Mouse (Mus musculus) forebrain, postnatal 0 days (tissue): Measurements from ENCODE around the gene Arl15. TPM values are rescaled to one million over a fixed set of nuclear protein-coding genes. Genes with fewer than 3 reads are reported as not detected.

ENCODE experiments used
- ATAC-seq: fragments of 200-750 bp; cut with Nextera tagmentation; 2 replicates; pipeline ENCODE4 v1.8.0; 2017; ENCODE audit warnings: mild to moderate bottlenecking, moderate library complexity
- DNase-seq: peaks from one replicate; pipeline ENCODE4 v3.0.0-alpha.2; 2015
- H3K27ac ChIP-seq: fragments of 300-500 bp; sonication (generic); 2 replicates; pipeline ENCODE4 v1.5.1; 2014; ENCODE audit warnings: low read depth, mild to moderate bottlenecking, antibody characterized with exemption, low read length, moderate library complexity, mixed read lengths
- H3K27me3 ChIP-seq: fragments of 300-500 bp; sonication (generic); 2 replicates; pipeline ENCODE4 v1.6.1; 2014; ENCODE audit warnings: mild to moderate bottlenecking, low read length, mixed read lengths; ENCODE audit not compliant: insufficient read depth
- H3K36me3 ChIP-seq: fragments of 300-500 bp; sonication (generic); 2 replicates; pipeline ENCODE4 v1.6.1; 2014; ENCODE audit warnings: mild to moderate bottlenecking, moderate library complexity; ENCODE audit not compliant: insufficient read depth
- H3K4me1 ChIP-seq: fragments of 300-500 bp; sonication (generic); 2 replicates; pipeline ENCODE4 v1.6.1; 2014; ENCODE audit warnings: antibody characterized with exemption; ENCODE audit not compliant: insufficient read depth
- H3K4me2 ChIP-seq: fragments of 300-500 bp; sonication (generic); 2 replicates; pipeline ENCODE4 v1.6.1; 2014; ENCODE audit warnings: low read depth, mild to moderate bottlenecking, moderate library complexity
- H3K4me3 ChIP-seq: fragments of 300-500 bp; sonication (generic); 2 replicates; pipeline ENCODE4 v1.5.1; 2014; ENCODE audit warnings: low read depth, low read length, mixed read lengths
- H3K9ac ChIP-seq: fragments of 300-500 bp; sonication (generic); 2 replicates; pipeline ENCODE4 v1.6.1; 2014; ENCODE audit warnings: mild to moderate bottlenecking
- H3K9me3 ChIP-seq: fragments of 300-500 bp; sonication (generic); 2 replicates; pipeline ENCODE4 v1.6.1; 2016; ENCODE audit warnings: low read length
- CTCF ChIP-seq: sonication (generic); IDR thresholded peaks from 2 replicates; pipeline ENCODE4 v1.5.1; 2016; ENCODE audit warnings: antibody characterized with exemption, control low read depth, low read depth
- WGBS: fragments of 180-500 bp; shearing (Covaris S2); extraction: QIAGEN DNeasy Blood & Tissue Kit; methylation state at CpG from one replicate; pipeline ENCODE4 v1.1.7; 2014; 5-methylcytosine and 5-hydroxymethylcytosine counted together
- polyA plus RNA-seq: library from polyadenylated mRNA; unstranded; fragments of >200 nt; fragmentation: Nextera tagmentation; extraction: Ambion mirVana; gene quantifications from 2 replicates; pipeline ENCODE4 v1.2.1, GENCODE M21; 2015
- total RNA-seq: library from RNA; depleted of rRNA; stranded (reverse); fragments of >200 nt; gene quantifications from 2 replicates; pipeline ENCODE4 v1.2.3, GENCODE M21; 2014

Arl15 gene
- total and polyA plus RNA-seq, 2 experiments from 2014 or later = 18.5 to 44.0 TPM

- ATAC-seq = no peak
- Histone ChIP-seq H3K27ac (no peak overlapping the region), H3K9me3 (no peaks in the 10 kb centered on the region), H3K4me1 (peaks cover 4% of the 10 kb centered on the region; the same call in 1 of the 2 replicates), H3K9ac (no peak overlapping the region), H3K4me2 (no peak overlapping the region), H3K36me3 (no peaks in the 10 kb centered on the region), H3K27me3 (no peaks in the 10 kb centered on the region), H3K4me3 (no peak overlapping the region)
- peak; percentile 20; the same call in 1 of the 2 replicates for TF ChIP-seq CTCF
- DNase-seq = no peak
- WGBS = 94% methylated on average over 2 of the region's 2 CpGs
Observed at GRCm38 (mm10) chr13:114128366-114128765, 334.1 kb downstream of the Arl15 start.

GRCm38 (mm10) chr13:114129986-114130385 lies 335.7 kb downstream of the Arl15 start:
- Histone ChIP-seq H3K9me3 (no peaks in the 10 kb centered on the region), H3K9ac (no peak overlapping the region), H3K4me3 (no peak overlapping the region), H3K4me2 (no peak overlapping the region), H3K27me3 (no peaks in the 10 kb centered on the region), H3K27ac (no peak overlapping the region), H3K36me3 (no peaks in the 10 kb centered on the region), H3K4me1 (peaks cover 4% of the 10 kb centered on the region; the same call in 1 of the 2 replicates)
- no peak for TF ChIP-seq CTCF
- WGBS = 55% methylated on average over 11 of the region's 11 CpGs
- DNase-seq = no peak
- ATAC-seq = peak; percentile 46; the same call in 1 of the 2 replicates

GRCm38 (mm10) chr13:114130566-114131319 lies 336.4 kb downstream of the Arl15 start:
- no peak for TF ChIP-seq CTCF
- DNase-seq (peak; percentile 69), ATAC-seq (peak; percentile 89)
- no peak overlapping the region for H3K27ac ChIP-seq
- H3K4me1 ChIP-seq = peaks cover 4% of the 10 kb centered on the region; the same call in 1 of the 2 replicates
- 55% methylated on average over 11 of the region's 11 CpGs for WGBS
- H3K27me3 ChIP-seq = no peaks in the 10 kb centered on the region
- no peak overlapping the region for H3K4me2 ChIP-seq
- H3K4me3 ChIP-seq = no peak overlapping the region
- no peaks in the 10 kb centered on the region for H3K36me3 ChIP-seq
- H3K9ac ChIP-seq = no peak overlapping the region
- H3K9me3 ChIP-seq = no peaks in the 10 kb centered on the region

- Histone ChIP-seq H3K4me3 (no peak overlapping the region), H3K27ac (peak overlapping the region; percentile 64), H3K4me1 (peaks cover 12% of the 10 kb centered on the region), H3K36me3 (no peaks in the 10 kb centered on the region), H3K9ac (no peak overlapping the region; the same call in 1 of the 2 replicates), H3K27me3 (no peaks in the 10 kb centered on the region), H3K9me3 (no peaks in the 10 kb centered on the region), H3K4me2 (peak overlapping the region; percentile 21)
- no peak for TF ChIP-seq CTCF
- 28% methylated on average over 8 of the region's 8 CpGs for WGBS
- ATAC-seq (peak; percentile 73), DNase-seq (peak; percentile 60)
Observed at GRCm38 (mm10) chr13:114138921-114139320, 344.6 kb downstream of the Arl15 start.

- Histone ChIP-seq H3K27me3 (no peaks in the 10 kb centered on the region), H3K27ac (peak overlapping the region; percentile 64; the same call in 1 of the 2 replicates), H3K4me3 (no peak overlapping the region), H3K4me1 (peaks cover 12% of the 10 kb centered on the region), H3K4me2 (peak overlapping the region; percentile 21), H3K9me3 (no peaks in the 10 kb centered on the region), H3K36me3 (no peaks in the 10 kb centered on the region), H3K9ac (0 out of 2 replicates have a peak overlapping the region, but pooled peaks have one; percentile 14)
- DNase-seq = no peak
- 68% methylated on average over 9 of the region's 9 CpGs for WGBS
- ATAC-seq = peak; percentile 42
- TF ChIP-seq CTCF = no peak
Observed at GRCm38 (mm10) chr13:114139570-114139969, 345.3 kb downstream of the Arl15 start.

GRCm38 (mm10) chr13:114142826-114143225 lies 348.5 kb downstream of the Arl15 start:
- no peak overlapping the region for H3K4me2 ChIP-seq
- ATAC-seq (no peak), DNase-seq (no peak)
- H3K36me3 ChIP-seq = no peaks in the 10 kb centered on the region
- TF ChIP-seq CTCF = 0 out of 2 replicates have a peak, but pooled peaks have one; percentile 18
- 60% methylated on average over 8 of the region's 8 CpGs for WGBS
- H3K4me3 ChIP-seq = no peak overlapping the region
- H3K27me3 ChIP-seq = no peaks in the 10 kb centered on the region
- no peak overlapping the region for H3K9ac ChIP-seq
- no peak overlapping the region for H3K27ac ChIP-seq
- H3K4me1 ChIP-seq = peaks cover 12% of the 10 kb centered on the region
- no peaks in the 10 kb centered on the region for H3K9me3 ChIP-seq

- no peak overlapping the region for H3K4me3 ChIP-seq
- H3K9ac ChIP-seq = no peak overlapping the region
- H3K4me1 ChIP-seq = peaks cover 12% of the 10 kb centered on the region
- ATAC-seq = no peak
- WGBS = 60% methylated on average over 1 of the region's 1 CpGs
- H3K27ac ChIP-seq = no peak overlapping the region
- no peaks in the 10 kb centered on the region for H3K9me3 ChIP-seq
- H3K27me3 ChIP-seq = no peaks in the 10 kb centered on the region
- DNase-seq = no peak
- TF ChIP-seq CTCF = no peak
- no peaks in the 10 kb centered on the region for H3K36me3 ChIP-seq
- no peak overlapping the region for H3K4me2 ChIP-seq
Observed at GRCm38 (mm10) chr13:114143247-114143646, 348.9 kb downstream of the Arl15 start.
